Mouse (Mus musculus): Measurements from ENCODE around the gene Lama4.

Gene Lama4

GRCm38 (mm10) chr10:39049581-39050294 lies 84.4 kb downstream of the Lama4 start:
- DNase-seq (ENCODE audit: low spot score in 2 of 2) = no peak

GRCm38 (mm10) chr10:39056050-39056449 lies 90.7 kb downstream of the Lama4 start:
- no peak for DNase-seq (ENCODE audit: low spot score in 2 of 2)

- DNase-seq (ENCODE audit: low spot score in 2 of 2) = no peak
These were observed 99.4 kb downstream of the Lama4 start for GRCm38 (mm10) chr10:39064732-39065131.

GRCm38 (mm10) chr10:39065449-39065848 lies 100.1 kb downstream of the Lama4 start:
- DNase-seq (ENCODE audit: low spot score in 2 of 2) = no peak

GRCm38 (mm10) chr10:39066061-39066460 lies 100.7 kb downstream of the Lama4 start:
- DNase-seq (ENCODE audit: low spot score in 2 of 2) = no peak

- DNase-seq (ENCODE audit: low spot score in 2 of 2) = peak; percentile 42 to 62
These were observed 101.6 kb downstream of the Lama4 start for GRCm38 (mm10) chr10:39066962-39067361.

GRCm38 (mm10) chr10:39072048-39072447 lies 106.7 kb downstream of the Lama4 start:
- DNase-seq (ENCODE audit: low spot score in 2 of 2) = no peak

- peak in 1 of 2 experiments; percentile 15 for DNase-seq (ENCODE audit: low spot score in 2 of 2)
These were observed 131.7 kb downstream of the Lama4 start for GRCm38 (mm10) chr10:39096981-39097380.

GRCm38 (mm10) chr10:39098746-39099145 lies 133.4 kb downstream of the Lama4 start:
- no peak for DNase-seq (ENCODE audit: low spot score in 2 of 2)

- no peak for DNase-seq (ENCODE audit: low spot score in 2 of 2)
These were observed 139.6 kb downstream of the Lama4 start for GRCm38 (mm10) chr10:39104803-39105449.

- no peak for DNase-seq (ENCODE audit: low spot score in 2 of 2)
These were observed 141.1 kb downstream of the Lama4 start for GRCm38 (mm10) chr10:39106413-39106812.

- no peak for DNase-seq (ENCODE audit: low spot score in 2 of 2)
These were observed 141.6 kb downstream of the Lama4 start for GRCm38 (mm10) chr10:39106935-39107334.

- no peak for DNase-seq (ENCODE audit: low spot score in 2 of 2)
These were observed 143.6 kb downstream of the Lama4 start for GRCm38 (mm10) chr10:39108837-39109488.

- no peak for DNase-seq (ENCODE audit: low spot score in 2 of 2)
These were observed 144.2 kb downstream of the Lama4 start for GRCm38 (mm10) chr10:39109489-39109874.

- no peak for DNase-seq (ENCODE audit: low spot score in 2 of 2)
These were observed 156.1 kb downstream of the Lama4 start for GRCm38 (mm10) chr10:39121412-39121811.

GRCm38 (mm10) chr10:39133462-39134310 lies 168.4 kb downstream of the Lama4 start, which contains the start of the genes Fam229b and Tube1:
Gene Fam229b, minus strand, starts transcription at chr10:39133914.
Gene Tube1, plus strand, starts transcription at chr10:39133976.
- DNase-seq (ENCODE audit: low spot score in 2 of 2) = peak; percentile 85 to 88

- DNase-seq (ENCODE audit: low spot score in 2 of 2) = no peak
These were observed 172.5 kb downstream of the Lama4 start for GRCm38 (mm10) chr10:39137766-39138165.

- no peak for DNase-seq (ENCODE audit: low spot score in 2 of 2)
These were observed 173.4 kb downstream of the Lama4 start for GRCm38 (mm10) chr10:39138761-39139160.

GRCm38 (mm10) chr10:39140843-39141242 lies 175.5 kb downstream of the Lama4 start:
- no peak for DNase-seq (ENCODE audit: low spot score in 2 of 2)

GRCm38 (mm10) chr10:39141401-39141800 lies 176.1 kb downstream of the Lama4 start:
- DNase-seq (ENCODE audit: low spot score in 2 of 2) = no peak

GRCm38 (mm10) chr10:39142216-39142615 lies 176.9 kb downstream of the Lama4 start:
- DNase-seq (ENCODE audit: low spot score in 2 of 2) = no peak

- DNase-seq (ENCODE audit: low spot score in 2 of 2) = no peak
These were observed 191.4 kb downstream of the Lama4 start for GRCm38 (mm10) chr10:39156719-39157118.

Data from urinary bladder, postnatal 36 days (tissue).